Mouse (Mus musculus): Measurements from ENCODE around the gene Bod1. TPM values are rescaled to one million over a fixed set of nuclear protein-coding genes. Genes with fewer than 3 reads are reported as not detected.

Bod1 gene
- polyA plus RNA-seq, 1 experiment from 2014 or later = 123 TPM

GRCm38 (mm10) chr11:31620796-31621195, 50.9 kb downstream of the Bod1 start:
- Histone ChIP-seq H3K4me3 (ENCODE audit: low read length) (no peak overlapping the region), H3K4me1 (ENCODE audit: control insufficient read depth, insufficient read depth, low read depth, low read length) (no peaks in the 10 kb centered on the region), H3K36me3 (ENCODE audit: control insufficient read depth, insufficient read depth, low read length) (no peaks in the 10 kb centered on the region), H3K4me2 (ENCODE audit: low read length) (no peak overlapping the region), H3K9ac (ENCODE audit: low read depth, low read length) (no peak overlapping the region), H3K27ac (ENCODE audit: low read depth, low read length) (no peak overlapping the region), H3K9me3 (ENCODE audit: control insufficient read depth, low read length) (no peaks in the 10 kb centered on the region), H3K27me3 (replicated peaks; ENCODE audit: control insufficient read depth, insufficient read depth, low read length) (no peaks in the 10 kb centered on the region)
- ATAC-seq = no peak
- WGBS = 78% methylated on average over 2 of the region's 2 CpGs

GRCm38 (mm10) chr11:31617797-31618196, 53.9 kb downstream of the Bod1 start:
- ATAC-seq = no peak
- no peaks in the 10 kb centered on the region for H3K27me3 ChIP-seq (replicated peaks; ENCODE audit: control insufficient read depth, insufficient read depth, low read length)
- H3K4me1 ChIP-seq (ENCODE audit: control insufficient read depth, insufficient read depth, low read depth, low read length) = no peaks in the 10 kb centered on the region
- no peaks in the 10 kb centered on the region for H3K36me3 ChIP-seq (ENCODE audit: control insufficient read depth, insufficient read depth, low read length)
- H3K4me3 ChIP-seq (ENCODE audit: low read length) = no peak overlapping the region
- WGBS = 79% methylated on average over 3 of the region's 3 CpGs
- H3K9ac ChIP-seq (ENCODE audit: low read depth, low read length) = no peak overlapping the region
- no peak overlapping the region for H3K27ac ChIP-seq (ENCODE audit: low read depth, low read length)
- no peaks in the 10 kb centered on the region for H3K9me3 ChIP-seq (ENCODE audit: control insufficient read depth, low read length)
- H3K4me2 ChIP-seq (ENCODE audit: low read length) = no peak overlapping the region

GRCm38 (mm10) chr11:31617236-31617635, 54.4 kb downstream of the Bod1 start:
- H3K4me2 ChIP-seq (ENCODE audit: low read length) = no peak overlapping the region
- H3K9ac ChIP-seq (ENCODE audit: low read depth, low read length) = no peak overlapping the region
- no peak for ATAC-seq
- H3K27ac ChIP-seq (ENCODE audit: low read depth, low read length) = no peak overlapping the region
- no peak overlapping the region for H3K4me3 ChIP-seq (ENCODE audit: low read length)
- H3K9me3 ChIP-seq (ENCODE audit: control insufficient read depth, low read length) = no peaks in the 10 kb centered on the region
- no peaks in the 10 kb centered on the region for H3K4me1 ChIP-seq (ENCODE audit: control insufficient read depth, insufficient read depth, low read depth, low read length)
- no peaks in the 10 kb centered on the region for H3K27me3 ChIP-seq (replicated peaks; ENCODE audit: control insufficient read depth, insufficient read depth, low read length)
- no peaks in the 10 kb centered on the region for H3K36me3 ChIP-seq (ENCODE audit: control insufficient read depth, insufficient read depth, low read length)
- WGBS = 59% methylated on average over 3 of the region's 3 CpGs

GRCm38 (mm10) chr11:31616722-31617121, 55.0 kb downstream of the Bod1 start:
- H3K36me3 ChIP-seq (ENCODE audit: control insufficient read depth, insufficient read depth, low read length) = no peaks in the 10 kb centered on the region

More at GRCm38 (mm10) chr11:31616722-31617121, 55.0 kb downstream of the Bod1 start:
- no peak overlapping the region for H3K4me2 ChIP-seq (ENCODE audit: low read length)
- no peak overlapping the region for H3K27ac ChIP-seq (ENCODE audit: low read depth, low read length)
- no peak overlapping the region for H3K4me3 ChIP-seq (ENCODE audit: low read length)
- no peak overlapping the region for H3K9ac ChIP-seq (ENCODE audit: low read depth, low read length)
- H3K4me1 ChIP-seq (ENCODE audit: control insufficient read depth, insufficient read depth, low read depth, low read length) = no peaks in the 10 kb centered on the region
- 64% methylated on average over 4 of the region's 4 CpGs for WGBS
- ATAC-seq = no peak
- H3K9me3 ChIP-seq (ENCODE audit: control insufficient read depth, low read length) = no peaks in the 10 kb centered on the region
- no peaks in the 10 kb centered on the region for H3K27me3 ChIP-seq (replicated peaks; ENCODE audit: control insufficient read depth, insufficient read depth, low read length)

Other genes starting within 250 kb of the Bod1 start
- 14.5 and 17.9 TPM in 2 replicates for gene Cpeb4, start 200.3 kb upstream of the Bod1 start, polyA plus RNA-seq (2015; fragmentation: Nextera tagmentation; extraction: Ambion mirVana)

Measured in hindbrain, embryonic 16.5 days (tissue).